Mouse (Mus musculus): ENCODE measurements around the gene Shroom1.

Shroom1 gene

DNA sequence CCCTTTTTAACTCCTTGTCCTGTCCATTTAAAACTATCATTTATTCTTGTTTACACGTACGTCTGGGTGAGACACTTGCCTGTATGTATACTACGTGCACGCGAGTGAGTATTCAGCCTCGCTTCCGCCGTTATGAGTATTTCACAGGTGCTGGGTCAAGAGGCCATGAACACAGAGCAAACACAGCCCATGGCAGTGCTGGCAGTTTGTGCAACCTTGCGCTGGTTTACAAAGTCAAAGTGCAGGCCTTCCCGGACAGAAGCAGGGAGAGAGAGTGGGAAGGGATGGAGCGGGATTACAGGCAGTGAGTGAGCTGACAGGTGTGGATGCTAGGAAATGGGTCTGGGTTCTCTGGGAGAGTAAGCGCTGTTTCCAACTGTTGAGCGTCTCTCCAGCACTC lies 10.8 kb upstream of the Shroom1 start:
- in situ Hi-C loops (cut with MboI, MseI), result no loop called here

DNA sequence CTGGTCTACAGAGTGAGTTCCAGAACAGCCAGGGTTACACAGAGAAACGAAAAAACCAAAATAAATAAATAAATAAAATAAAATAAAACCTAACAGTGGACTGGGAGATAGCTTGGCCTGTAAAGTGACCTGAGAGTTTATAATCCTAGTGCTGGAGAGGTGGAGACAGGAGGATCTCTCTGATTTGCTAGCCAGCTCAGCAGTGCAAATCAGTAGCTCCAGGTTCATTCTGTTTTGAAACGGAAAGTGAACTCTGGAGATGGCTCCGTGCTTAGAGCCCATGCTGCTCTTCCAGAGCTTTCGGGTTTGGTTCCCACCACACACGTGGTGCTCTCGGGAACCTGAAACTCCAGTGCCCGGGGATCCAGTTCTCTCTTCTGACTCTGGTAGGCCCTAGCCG lies 9.0 kb upstream of the Shroom1 start:
- in situ Hi-C loops (cut with MboI, MseI), result no loop called here

DNA sequence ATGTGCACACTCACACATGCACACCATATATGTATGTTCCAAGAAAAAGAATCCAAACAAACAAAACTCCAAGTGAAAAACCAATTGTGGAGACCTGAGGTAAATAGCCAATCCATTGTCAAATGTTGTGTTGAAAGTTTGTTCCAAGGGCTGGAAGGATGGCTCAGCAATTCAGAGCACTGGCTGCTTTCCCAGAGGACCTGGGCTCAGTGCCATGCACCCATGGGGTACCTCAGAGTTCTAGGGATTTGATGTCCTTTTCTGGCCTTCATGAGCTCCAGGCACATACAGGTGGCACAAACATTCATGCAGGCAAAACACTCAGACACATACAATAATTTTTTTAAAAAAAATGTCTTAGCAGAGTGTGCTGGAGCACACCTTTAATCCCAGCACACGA lies 8.5 kb upstream of the Shroom1 start:
- in situ Hi-C loops (cut with MboI, MseI), result no loop called here

DNA sequence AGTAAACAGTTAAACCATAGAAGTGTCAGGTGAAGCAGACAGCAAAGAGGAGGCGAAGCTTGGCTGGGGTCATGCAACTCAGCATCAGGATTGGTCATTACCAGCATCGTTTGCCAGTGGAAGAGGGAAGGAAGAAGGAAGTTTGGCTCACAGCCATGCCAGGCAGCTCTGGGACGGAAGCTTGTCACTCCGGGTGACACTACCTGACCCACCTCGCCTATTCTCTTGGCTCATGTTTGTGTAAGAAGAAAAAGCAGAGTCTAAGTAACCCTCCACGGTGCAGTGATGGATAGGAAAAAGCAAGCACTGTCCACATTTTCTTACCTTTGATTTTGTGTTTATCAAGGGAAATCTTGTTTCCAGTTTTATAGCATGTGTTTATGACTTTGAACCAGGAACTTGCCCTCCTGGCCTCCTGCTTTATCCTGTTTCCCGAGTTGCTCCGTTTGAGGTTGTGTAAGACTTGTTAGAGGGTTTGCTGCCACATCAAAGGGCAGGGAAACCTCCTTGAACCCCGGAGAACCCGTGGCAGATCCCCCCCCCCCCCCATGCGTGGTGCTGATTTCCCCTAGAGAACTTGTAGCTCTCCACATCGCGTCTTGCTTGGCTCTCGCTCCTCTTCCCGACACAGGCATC lies 6.8 kb upstream of the Shroom1 start:
- in situ Hi-C loops (cut with MboI, MseI), result no loop called here

DNA sequence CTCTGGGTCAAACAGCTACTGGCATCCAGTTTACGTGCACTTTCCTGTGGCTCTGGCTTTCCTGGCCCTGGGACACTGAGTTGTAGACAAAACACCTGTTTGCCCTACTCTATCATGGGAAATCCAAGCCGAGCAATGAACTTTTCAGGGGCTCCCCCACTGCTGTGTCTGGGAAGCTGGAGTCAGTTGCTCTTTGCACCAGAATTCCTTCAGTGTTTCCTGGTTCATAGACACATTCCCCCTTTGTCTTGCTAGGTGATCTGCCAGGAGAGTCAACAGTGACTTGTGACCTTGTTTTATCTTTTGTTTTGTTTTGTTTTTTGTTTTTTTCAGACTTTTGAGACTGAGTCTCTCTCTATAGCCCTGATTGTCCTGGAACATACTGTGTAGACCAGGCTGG lies 5.6 kb upstream of the Shroom1 start:
- in situ Hi-C loops (cut with MboI, MseI), result no loop called here

DNA sequence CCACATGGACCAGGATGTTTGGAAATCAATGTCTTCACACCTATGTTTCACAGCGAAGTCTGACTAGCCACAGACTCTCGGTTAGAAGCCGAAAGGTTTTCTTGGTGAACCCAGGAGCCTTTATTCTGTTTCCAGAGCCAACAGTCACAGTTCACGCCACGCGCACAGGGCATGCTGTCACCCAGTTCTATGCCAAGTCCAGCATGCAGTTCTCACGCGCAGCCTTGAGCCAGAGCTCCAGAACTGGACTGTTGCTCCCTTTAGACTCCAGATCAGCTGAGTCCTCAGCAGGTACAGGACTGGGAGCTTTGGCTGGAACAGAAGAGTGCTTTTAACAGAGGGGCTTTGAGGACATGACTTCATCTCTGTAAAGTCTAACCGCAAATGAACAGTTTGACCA lies 4.6 kb upstream of the Shroom1 start:
- in situ Hi-C loops (cut with MboI, MseI), result no loop called here

DNA sequence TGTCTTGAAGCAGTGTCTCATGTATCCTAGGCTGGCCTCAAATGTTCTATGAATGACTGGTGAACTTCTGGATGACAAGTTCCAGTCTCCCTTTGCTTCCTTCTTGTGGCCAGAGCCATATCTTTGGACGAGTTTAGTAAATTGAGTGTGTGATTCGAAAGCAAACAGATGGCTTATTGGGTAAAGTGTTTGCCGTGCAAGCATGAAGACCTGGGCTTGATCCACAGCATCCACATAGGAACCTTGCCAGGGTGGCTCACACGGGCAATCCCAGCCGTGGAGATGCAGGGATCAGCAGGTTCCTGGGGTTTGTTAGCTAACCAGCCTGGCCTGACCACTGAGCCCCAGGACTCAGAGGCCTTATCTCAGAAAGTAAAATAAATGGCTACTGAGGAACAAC lies 4.0 kb upstream of the Shroom1 start:
- in situ Hi-C loops (cut with MboI, MseI), result no loop called here

DNA sequence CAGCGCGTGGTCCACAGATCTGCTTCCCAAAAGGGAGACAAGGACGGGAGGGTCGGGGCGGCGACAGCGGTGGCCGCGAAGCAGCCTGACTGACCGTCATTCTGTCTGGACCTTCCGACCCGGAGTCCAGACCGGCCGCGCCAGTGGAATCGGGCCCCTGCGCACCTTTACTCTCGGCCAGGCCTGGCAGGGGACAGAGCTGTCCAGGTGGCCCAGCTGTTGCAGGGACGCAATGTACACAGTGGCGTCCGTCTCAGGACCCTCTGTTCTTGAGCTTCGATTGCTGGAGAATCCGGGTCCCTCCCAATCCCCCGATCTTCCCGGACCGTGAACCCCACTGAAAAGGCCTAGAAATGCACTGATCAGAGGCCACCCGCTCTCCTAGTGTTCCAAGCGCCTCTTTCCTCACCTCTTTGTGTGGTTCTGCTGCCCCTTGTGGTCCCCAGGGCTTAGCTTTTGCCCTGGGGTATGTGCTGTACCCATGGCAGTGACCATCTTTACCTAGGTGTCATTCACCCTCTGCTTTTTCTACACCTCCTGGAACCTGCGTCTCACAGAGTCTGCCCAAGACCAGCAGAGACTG lies 458 bp downstream of the Shroom1 start:
- in situ Hi-C loops (cut with MboI, MseI), result no loop called here

DNA sequence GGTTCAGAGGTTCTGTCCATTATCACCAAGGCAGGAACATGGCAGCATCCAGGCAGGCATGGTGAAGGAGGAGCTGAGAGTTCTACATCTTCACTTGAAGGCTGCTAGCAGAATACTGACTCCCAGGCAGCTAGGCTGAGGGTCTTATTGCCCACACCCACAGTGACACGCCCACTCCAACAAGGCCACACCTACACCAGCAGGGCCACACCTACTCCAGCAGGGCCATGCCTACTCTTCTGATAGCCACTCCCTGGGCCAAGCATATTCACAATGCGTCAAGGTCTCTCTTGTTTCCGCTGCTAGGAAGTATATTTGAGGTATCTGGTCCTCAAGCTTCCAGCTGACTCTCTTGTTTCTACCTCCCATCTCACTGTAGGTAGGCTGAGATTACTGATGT lies 2.0 kb downstream of the Shroom1 start:
- in situ Hi-C loops (cut with MboI, MseI), result no loop called here

DNA sequence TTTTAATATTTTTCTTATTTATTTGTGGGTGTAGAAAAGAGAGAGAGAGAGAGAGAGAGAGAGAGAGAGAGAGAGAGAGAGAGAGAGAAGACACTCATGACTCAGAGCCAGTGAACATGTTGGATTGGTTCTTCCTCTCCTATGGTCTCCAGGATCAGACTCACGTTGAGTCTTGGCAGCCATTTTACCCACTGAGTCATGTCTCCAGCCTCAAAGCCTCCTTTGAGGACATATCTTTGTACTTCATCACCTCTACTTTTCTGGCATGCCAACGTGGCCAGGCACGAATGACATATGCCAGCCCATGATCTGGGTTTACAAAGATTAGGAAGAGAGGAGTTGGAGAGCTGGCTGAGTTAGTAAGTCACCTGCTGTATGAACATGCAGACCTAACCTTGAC lies 3.2 kb downstream of the Shroom1 start:
- in situ Hi-C loops (cut with MboI, MseI), result no loop called here

DNA sequence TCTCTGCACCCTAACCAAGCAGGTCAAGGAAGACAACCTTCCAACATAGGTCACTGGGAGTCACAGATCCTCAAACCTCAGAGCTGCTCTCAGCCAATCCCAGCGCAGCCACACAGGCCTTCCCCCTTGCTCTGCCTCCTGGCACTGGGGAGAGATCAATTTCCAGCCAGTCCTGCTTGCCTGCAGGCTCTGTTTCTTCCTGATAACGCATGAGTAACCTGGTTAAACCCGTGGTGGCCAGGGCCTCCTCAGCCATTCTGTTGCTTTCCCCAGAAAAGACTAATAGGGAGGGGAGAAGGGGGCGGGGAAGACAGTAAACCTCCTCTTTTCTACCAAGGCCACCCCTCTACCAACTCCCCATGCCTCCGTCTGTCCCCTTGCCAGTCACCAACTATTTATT lies 4.7 kb downstream of the Shroom1 start:
- in situ Hi-C loops (cut with MboI, MseI), result no loop called here

DNA sequence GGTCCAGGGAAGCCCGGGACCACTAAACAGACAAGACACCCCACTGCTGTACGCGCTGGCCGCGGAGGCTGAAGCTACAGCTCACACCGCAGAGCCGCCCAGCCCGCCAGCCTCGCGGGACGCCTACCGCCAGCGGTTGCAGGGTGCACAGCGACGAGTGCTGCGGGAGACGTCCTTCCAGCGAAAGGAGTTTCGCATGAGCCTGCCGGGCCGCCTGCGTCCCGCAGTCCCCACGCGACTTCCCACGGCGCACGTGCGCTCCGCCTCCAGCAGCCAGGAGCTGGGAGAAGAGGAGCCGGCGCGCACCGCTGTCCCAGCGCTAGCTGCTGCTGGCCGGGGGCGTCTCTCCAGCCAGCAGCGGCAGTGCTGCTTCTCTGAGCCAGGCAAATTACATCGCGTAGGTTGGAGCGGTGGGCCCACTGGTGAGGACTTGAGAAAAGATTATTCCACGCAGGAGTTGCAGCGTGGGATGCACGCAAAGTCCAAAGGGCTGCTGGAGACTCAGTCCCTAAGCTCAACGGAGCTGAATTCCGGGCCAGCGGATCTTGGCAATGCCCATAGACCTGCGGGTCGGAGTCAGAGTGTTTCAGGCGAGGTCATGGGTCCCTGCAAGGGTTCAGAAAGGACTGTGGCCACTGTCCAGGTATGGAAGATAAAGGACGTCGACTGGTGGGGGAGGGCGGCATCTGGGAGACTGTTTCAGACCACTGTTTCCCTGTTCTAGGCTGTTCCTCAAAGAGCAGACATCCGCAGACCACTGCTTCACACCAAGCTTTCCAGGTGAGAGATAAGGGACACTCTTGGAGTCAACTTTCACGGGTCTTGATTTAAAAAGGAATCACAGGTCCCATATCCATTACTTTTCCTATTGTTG lies 6.8 kb downstream of the Shroom1 start:
- in situ Hi-C loops (cut with MboI, MseI), result no loop called here

DNA sequence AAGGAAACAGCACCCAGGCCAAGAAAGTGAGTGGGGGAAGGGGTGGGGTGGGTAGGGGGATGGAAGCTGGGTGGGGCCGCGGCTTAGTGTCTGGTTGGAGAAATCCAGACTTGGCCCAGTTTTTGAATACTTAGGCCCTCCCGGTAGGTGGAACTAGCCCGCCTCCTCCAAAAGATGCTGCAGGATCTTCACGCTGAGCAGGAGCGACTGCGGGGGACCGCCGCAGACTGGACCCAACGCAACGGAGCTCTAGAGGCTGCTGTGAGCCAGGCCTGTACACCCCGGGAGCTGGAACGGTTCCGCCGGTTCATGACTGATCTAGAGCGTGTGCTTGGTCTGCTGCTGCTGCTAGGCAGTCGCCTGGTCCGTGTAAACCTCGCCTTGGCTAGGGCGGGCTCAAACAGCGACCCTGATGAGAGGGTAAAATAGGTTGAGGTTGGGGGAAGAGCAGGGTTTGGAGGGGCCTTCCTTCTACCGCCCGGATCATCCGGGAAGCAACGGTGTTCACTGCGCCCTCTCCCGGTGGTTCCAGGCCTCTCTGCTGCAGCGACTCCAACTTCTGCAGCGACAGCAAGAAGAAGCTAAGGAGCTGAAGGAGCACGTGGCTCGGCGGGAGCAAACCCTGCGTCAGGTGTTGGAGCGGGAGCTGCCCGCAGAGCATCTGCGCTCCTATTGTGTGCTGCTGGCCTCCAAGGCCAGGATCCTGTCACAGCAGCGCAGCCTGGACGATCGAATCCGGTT lies 9.4 kb downstream of the Shroom1 start:
- in situ Hi-C loops (cut with MboI, MseI), result loop anchor here (5.0 kb wide), 1 partner anchor 271 kb away; no protein-coding TSS in a partner anchor

DNA sequence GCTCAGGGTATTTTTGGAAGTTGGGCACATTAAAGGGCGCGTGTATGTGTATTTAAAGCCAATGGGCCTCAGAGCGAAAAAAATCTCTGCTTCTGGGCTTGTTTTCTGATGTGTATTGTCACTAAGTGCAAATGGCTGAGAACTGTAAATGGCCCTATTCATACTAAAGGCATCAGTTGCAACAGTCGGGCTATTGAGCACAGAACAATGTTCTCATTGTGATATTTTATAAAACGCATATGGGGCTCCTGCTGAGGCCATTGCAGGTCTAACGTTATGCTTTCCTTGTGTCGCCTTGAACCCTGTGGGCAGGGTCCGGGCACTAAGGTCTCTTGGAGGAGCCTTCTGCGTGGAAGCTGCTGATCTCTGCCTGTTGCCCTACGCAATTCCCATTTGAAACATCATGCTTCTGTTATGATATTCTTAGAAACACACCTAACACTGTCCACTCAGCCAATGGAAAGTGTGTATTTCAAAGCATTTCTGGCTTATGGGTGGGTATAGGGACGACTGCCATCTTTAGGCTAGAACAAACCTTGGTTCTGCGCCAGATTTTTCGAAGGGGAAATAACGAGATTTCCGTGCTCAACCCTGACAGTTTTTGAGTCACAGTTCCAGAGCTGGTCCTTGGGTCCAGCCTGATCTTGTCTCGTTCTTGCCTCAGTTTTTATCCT lies 12.4 kb downstream of the Shroom1 start:
- in situ Hi-C loops (cut with MboI, MseI), result loop anchor here (5.0 kb wide), 1 partner anchor 268 kb away; no protein-coding TSS in a partner anchor

DNA sequence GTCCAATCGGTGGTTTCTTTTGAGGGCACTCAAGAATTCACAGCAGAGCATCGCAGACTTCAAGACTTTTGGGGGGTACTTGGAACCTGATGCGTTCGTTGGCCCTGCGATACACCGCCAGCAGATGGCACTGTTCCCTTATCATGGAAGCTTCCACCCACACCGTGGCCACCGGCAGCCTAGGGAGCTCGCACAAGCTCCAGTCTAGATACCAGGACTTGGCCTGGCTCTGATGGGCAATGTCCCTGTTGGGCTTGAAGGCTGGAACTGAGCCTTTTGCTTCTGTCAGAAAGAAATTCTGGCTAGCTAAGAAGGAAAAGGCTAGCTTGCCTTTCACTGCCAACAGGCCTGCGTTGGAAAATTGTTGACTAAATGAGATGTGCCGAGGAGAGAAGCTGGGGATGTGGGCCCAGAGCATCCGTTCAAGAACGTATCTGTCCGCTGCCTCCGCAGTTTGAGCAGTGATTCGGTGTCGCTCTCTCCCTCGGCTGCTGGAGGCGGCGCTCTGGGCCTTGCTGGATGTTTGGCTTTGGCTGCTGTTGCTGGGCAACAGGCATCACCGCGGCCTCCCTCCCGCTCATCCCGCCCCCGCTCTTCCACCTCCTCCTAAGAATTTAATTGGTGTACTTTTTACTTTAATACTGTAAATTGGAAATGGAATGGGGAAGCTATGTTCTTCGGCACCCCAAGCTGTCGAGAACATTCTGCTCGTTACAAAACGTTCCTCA lies 13.1 kb downstream of the Shroom1 start, which contains the start of gene Gm9837:
Gene Gm9837 (minus strand): TSS at position 512 of the 728 bp plus-strand sequence.
- in situ Hi-C loops (cut with MboI, MseI), result loop anchor here (5.0 kb wide), 1 partner anchor 267 kb away; no protein-coding TSS in a partner anchor

DNA sequence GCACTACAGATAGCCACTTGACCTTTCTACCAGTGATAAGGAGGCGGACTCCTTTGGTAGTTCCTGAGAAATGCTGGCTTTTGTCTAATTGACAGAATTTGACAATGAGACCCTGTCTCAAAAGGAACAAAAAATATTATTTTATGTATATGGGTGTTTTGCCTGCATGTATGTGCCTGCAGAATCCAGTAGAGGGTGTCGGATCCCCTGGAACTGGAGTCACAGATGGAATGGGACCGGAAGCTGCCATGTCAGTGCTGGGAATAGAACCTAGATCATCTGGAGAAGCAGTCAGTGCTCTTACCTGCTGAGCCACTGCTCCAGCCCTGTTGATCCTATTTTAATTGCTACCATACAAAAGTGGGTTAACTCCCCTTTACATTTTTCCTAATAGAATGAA lies 15.7 kb downstream of the Shroom1 start:
- in situ Hi-C loops (cut with MboI, MseI), result no loop called here

DNA sequence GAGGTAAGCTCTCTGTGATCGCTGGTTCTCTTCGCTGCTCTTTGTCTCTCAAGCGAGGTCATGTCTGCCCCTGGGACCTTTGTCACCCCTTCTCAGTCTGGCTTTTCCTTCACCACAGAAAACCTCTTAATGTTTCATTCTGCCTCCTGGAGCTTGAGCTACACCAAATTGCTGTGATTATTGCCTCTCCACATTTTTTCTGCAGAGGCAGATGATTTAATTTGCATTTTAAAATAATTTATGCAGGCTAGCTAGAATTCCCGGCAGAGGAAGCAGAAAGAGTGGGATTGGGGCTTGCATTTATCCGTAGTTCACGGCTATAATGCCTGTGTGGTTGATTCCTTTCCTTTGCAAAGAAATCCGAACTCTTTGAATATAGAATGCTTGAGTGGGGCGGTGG lies 18.6 kb downstream of the Shroom1 start:
- in situ Hi-C loops (cut with MboI, MseI), result no loop called here

DNA sequence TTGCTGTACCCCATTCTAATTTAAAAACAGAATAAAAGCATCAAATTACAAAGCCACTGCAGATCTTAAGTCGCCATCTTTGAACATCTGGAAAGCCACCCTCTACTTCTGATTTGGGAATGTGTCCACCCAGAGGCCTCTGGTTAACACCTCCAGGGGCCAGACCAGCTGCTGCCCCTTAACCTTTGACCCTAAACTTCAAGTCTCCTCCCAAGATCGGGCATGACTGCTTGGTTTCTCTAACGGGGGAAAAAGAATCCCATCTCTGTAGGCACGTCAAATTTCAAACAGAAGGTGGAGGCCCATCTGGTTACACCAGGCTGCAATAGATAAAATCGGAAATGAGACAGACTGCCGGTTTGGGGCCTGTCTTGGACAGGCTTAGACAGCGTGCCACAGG lies 20.8 kb downstream of the Shroom1 start:
- in situ Hi-C loops (cut with MboI, MseI), result no loop called here

DNA sequence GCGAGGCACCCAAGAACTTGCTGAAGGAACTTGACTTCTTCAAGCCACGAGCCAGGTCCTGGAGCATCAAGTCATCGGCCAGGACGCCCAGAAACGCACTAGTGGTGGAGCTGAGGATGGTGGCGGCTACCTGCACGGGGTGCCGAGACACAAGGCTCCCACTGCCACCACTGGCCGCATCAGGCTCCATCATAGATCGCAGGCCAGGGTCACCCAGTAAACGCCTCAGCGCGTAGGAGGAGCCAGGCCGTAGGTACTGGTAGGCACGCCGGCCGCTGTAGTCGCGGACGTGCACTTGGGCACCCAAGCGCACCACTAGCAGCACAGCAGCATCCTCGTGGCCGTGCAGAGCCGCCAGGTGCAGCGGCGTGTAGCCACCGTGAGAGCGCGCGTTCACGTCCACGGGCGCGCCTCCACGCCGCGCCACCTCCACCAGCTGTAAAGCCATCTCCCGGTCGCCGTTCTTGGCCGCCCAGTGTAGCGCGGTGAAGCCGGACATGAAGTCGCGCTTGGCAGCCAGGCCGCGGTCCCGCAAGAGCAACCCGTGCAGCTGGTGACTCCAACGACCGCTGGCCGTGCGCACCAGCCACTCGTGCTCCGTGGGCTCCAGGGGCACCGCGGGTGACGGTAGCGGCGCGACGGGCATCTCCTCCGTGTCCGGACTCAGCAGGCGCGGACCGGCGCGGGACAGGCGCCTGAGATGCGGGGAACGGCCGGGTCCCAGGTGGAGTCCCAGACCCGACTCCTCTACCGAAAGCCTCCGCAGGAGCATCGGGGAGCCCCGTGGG lies 21.6 kb downstream of the Shroom1 start:
- in situ Hi-C loops (cut with MboI, MseI), result no loop called here

Measured in T-helper 1 cell (primary cell).